Mouse (Mus musculus) CH12.LX (cell line): ENCODE measurements around the gene Pex13. TPM values are rescaled to one million over a fixed set of nuclear protein-coding genes. Genes with fewer than 3 reads are reported as not detected.

Source experiments
- DNase-seq: peaks from one replicate; pipeline ENCODE4 v3.0.0-alpha.2; 2013; ENCODE audit errors: extremely low read depth
- H3K27ac ChIP-seq: 2 replicates; pipeline ENCODE4 v1.5.1; 2012; ENCODE audit warnings: low read depth, mild to moderate bottlenecking, control low read depth, moderate library complexity; ENCODE audit not compliant: insufficient read depth
- H3K27me3 ChIP-seq: replicated peaks from 2 replicates; pipeline ENCODE3; 2012; ENCODE audit warnings: inconsistent platforms
- H3K36me3 ChIP-seq, 2 experiments: replicated peaks in 1 of 2; 2 replicates each; pipeline versions ENCODE3 to v1.6.1; 2012; ENCODE audit warnings: inconsistent platforms in 1 of 2, low read length in 1 of 2, mild to moderate bottlenecking in 1 of 2, mixed read lengths in 1 of 2, moderate library complexity in 1 of 2; ENCODE audit not compliant: control insufficient read depth in 1 of 2, insufficient read depth in 1 of 2
- H3K4me1 ChIP-seq, 2 experiments: 2 replicates each; pipeline ENCODE4 v1.6.1; 2012; ENCODE audit warnings: inconsistent platforms in 1 of 2, moderate library complexity in 1 of 2; ENCODE audit not compliant: insufficient read depth in 2 of 2, control insufficient read depth in 1 of 2
- H3K4me2 ChIP-seq: 2 replicates; pipeline ENCODE4 v1.6.1; 2012; ENCODE audit warnings: low read depth, mild to moderate bottlenecking, control low read depth; ENCODE audit not compliant: poor library complexity, insufficient read depth, severe bottlenecking
- H3K4me3 ChIP-seq, 3 experiments: fragments of 150-350 bp in 1 of 3; sonication (generic) in 1 of 3; replicated peaks in 1 of 3; 2 replicates each; pipeline versions ENCODE3 to v1.5.1; 2011 to 2012; ENCODE audit warnings: low read depth in 2 of 3, low read length in 2 of 3, mild to moderate bottlenecking in 2 of 3, moderate library complexity in 2 of 3, control low read depth in 1 of 3, improper control_type of control experiment in 1 of 3, inconsistent platforms in 1 of 3, mixed read lengths in 1 of 3; ENCODE audit not compliant: poor library complexity in 1 of 3
- H3K79me2 ChIP-seq: replicated peaks from 2 replicates; pipeline ENCODE4 v1.6.1; 2012; ENCODE audit warnings: mild to moderate bottlenecking, moderate library complexity; ENCODE audit not compliant: control insufficient read depth, poor library complexity, insufficient read depth, severe bottlenecking; ENCODE audit errors: extremely low read depth
- H3K9ac ChIP-seq: 2 replicates; pipeline ENCODE4 v1.6.1; 2012; ENCODE audit warnings: low read depth, mild to moderate bottlenecking, control low read depth, moderate library complexity; ENCODE audit not compliant: insufficient read depth
- H3K9me3 ChIP-seq: replicated peaks from 2 replicates; pipeline ENCODE3; 2012; ENCODE audit warnings: low read length, inconsistent platforms, mixed read lengths
- BHLHE40 ChIP-seq: IDR thresholded peaks from 2 replicates; pipeline ENCODE4 v1.6.1; 2011; ENCODE audit warnings: mild to moderate bottlenecking, low read depth, low read length, improper control_type of control experiment
- CHD2 ChIP-seq: IDR thresholded peaks from 2 replicates; pipeline ENCODE4 v1.6.1; 2011; ENCODE audit warnings: low read length, improper control_type of control experiment
- E2F4 ChIP-seq: IDR thresholded peaks from 2 replicates; pipeline ENCODE4 v1.6.1; 2011; ENCODE audit warnings: low read depth, low read length, improper control_type of control experiment; ENCODE audit not compliant: insufficient replicate concordance
- ELF1 ChIP-seq: IDR thresholded peaks from 2 replicates; pipeline ENCODE4 v1.6.1; 2014; ENCODE audit warnings: low read depth, mild to moderate bottlenecking, inconsistent platforms, low read length, improper control_type of control experiment
- EP300 ChIP-seq: IDR thresholded peaks from 2 replicates; pipeline ENCODE4 v1.6.1; 2011; ENCODE audit warnings: low read length, improper control_type of control experiment
- ETS1 ChIP-seq: conservative IDR thresholded peaks from 2 replicates; pipeline ENCODE4 v1.6.1; 2012; ENCODE audit warnings: low read depth, mild to moderate bottlenecking, inconsistent platforms, low read length, improper control_type of control experiment, moderate library complexity
- GABPA ChIP-seq: IDR thresholded peaks from 2 replicates; pipeline ENCODE4 v1.6.1; 2012; ENCODE audit warnings: low read depth, low read length, improper control_type of control experiment, inconsistent platforms; ENCODE audit not compliant: insufficient replicate concordance
- HCFC1 ChIP-seq: IDR thresholded peaks from 2 replicates; pipeline ENCODE4 v1.6.1; 2012; ENCODE audit warnings: low read depth, mild to moderate bottlenecking, inconsistent platforms, low read length, improper control_type of control experiment
- IRF4 ChIP-seq: IDR thresholded peaks from 2 replicates; pipeline ENCODE4 v1.6.1; 2014; ENCODE audit warnings: low read depth, mild to moderate bottlenecking, inconsistent platforms, low read length, improper control_type of control experiment
- JUN ChIP-seq: IDR thresholded peaks from 2 replicates; pipeline ENCODE4 v1.6.1; 2011; ENCODE audit warnings: low read depth, mild to moderate bottlenecking, low read length, improper control_type of control experiment, moderate library complexity; ENCODE audit not compliant: insufficient read depth
- JUND ChIP-seq: conservative IDR thresholded peaks from 2 replicates; pipeline ENCODE4 v1.6.1; 2011; ENCODE audit warnings: low read depth, low read length, improper control_type of control experiment
- MAFK ChIP-seq: IDR thresholded peaks from 2 replicates; pipeline ENCODE4 v1.6.1; 2011; ENCODE audit warnings: low read length, improper control_type of control experiment; ENCODE audit not compliant: insufficient replicate concordance
- MAZ ChIP-seq: IDR thresholded peaks from 2 replicates; pipeline ENCODE4 v1.6.1; 2012; ENCODE audit warnings: low read depth, mild to moderate bottlenecking, inconsistent platforms, low read length, improper control_type of control experiment, moderate library complexity
- MEF2A ChIP-seq: IDR thresholded peaks from 2 replicates; pipeline ENCODE4 v1.6.1; 2014; ENCODE audit warnings: low read depth, mild to moderate bottlenecking, inconsistent platforms, low read length, improper control_type of control experiment, borderline replicate concordance
- NELFE ChIP-seq: IDR thresholded peaks from 2 replicates; pipeline ENCODE4 v1.6.1; 2011; ENCODE audit warnings: low read depth, low read length, improper control_type of control experiment
- NRF1 ChIP-seq: IDR thresholded peaks from 2 replicates; pipeline ENCODE4 v1.6.1; 2014; ENCODE audit warnings: low read depth, mild to moderate bottlenecking, inconsistent platforms, low read length, improper control_type of control experiment, moderate library complexity
- PAX5 ChIP-seq: IDR thresholded peaks from 2 replicates; pipeline ENCODE4 v1.6.1; 2012; ENCODE audit warnings: low read length, inconsistent platforms, mixed read lengths
- POLR2A ChIP-seq: IDR thresholded peaks from 2 replicates; pipeline ENCODE4 v1.6.1; 2011; ENCODE audit warnings: low read depth, mild to moderate bottlenecking, improper control_type of control experiment, low read length
- POLR2AphosphoS2 ChIP-seq: IDR thresholded peaks from 2 replicates; pipeline ENCODE4 v1.6.1; 2011; ENCODE audit warnings: low read depth, low read length, improper control_type of control experiment
- RAD21 ChIP-seq: IDR thresholded peaks from 2 replicates; pipeline ENCODE4 v1.6.1; 2011; ENCODE audit warnings: low read depth, mild to moderate bottlenecking, low read length, improper control_type of control experiment, moderate library complexity
- RCOR1 ChIP-seq: conservative IDR thresholded peaks from 2 replicates; pipeline ENCODE4 v1.6.1; 2012; ENCODE audit warnings: low read depth, mild to moderate bottlenecking, inconsistent platforms, low read length, improper control_type of control experiment
- SIN3A ChIP-seq: IDR thresholded peaks from 2 replicates; pipeline ENCODE4 v1.6.1; 2012; ENCODE audit warnings: low read length, improper control_type of control experiment, inconsistent platforms
- SMC3 ChIP-seq: IDR thresholded peaks from 2 replicates; pipeline ENCODE4 v1.6.1; 2011; ENCODE audit warnings: low read depth, low read length, improper control_type of control experiment
- TBP ChIP-seq: conservative IDR thresholded peaks from 2 replicates; pipeline ENCODE4 v1.6.1; 2011; ENCODE audit warnings: low read depth, low read length, improper control_type of control experiment
- TCF12 ChIP-seq: IDR thresholded peaks from 2 replicates; pipeline ENCODE4 v1.6.1; 2014; ENCODE audit warnings: low read depth, mild to moderate bottlenecking, inconsistent platforms, low read length, improper control_type of control experiment
- UBTF ChIP-seq: IDR thresholded peaks from 2 replicates; pipeline ENCODE4 v1.6.1; 2012; ENCODE audit warnings: low read depth, mild to moderate bottlenecking, inconsistent platforms, low read length, improper control_type of control experiment, moderate library complexity
- USF1 ChIP-seq: IDR thresholded peaks from 2 replicates; pipeline ENCODE4 v1.6.1; 2014; ENCODE audit warnings: low read depth, mild to moderate bottlenecking, inconsistent platforms, low read length, improper control_type of control experiment
- USF2 ChIP-seq: conservative IDR thresholded peaks from 2 replicates; pipeline ENCODE4 v1.6.1; 2011; ENCODE audit warnings: low read depth, low read length, improper control_type of control experiment
- ZC3H11A ChIP-seq: IDR thresholded peaks from 2 replicates; pipeline ENCODE4 v1.6.1; 2012; ENCODE audit warnings: low read depth, mild to moderate bottlenecking, inconsistent platforms, low read length, improper control_type of control experiment
- ZMIZ1 ChIP-seq: IDR thresholded peaks from 2 replicates; pipeline ENCODE4 v1.6.1; 2012; ENCODE audit warnings: low read depth, mild to moderate bottlenecking, inconsistent platforms, low read length, improper control_type of control experiment
- ZNF384 ChIP-seq: IDR thresholded peaks from 2 replicates; pipeline ENCODE4 v1.6.1; 2012; ENCODE audit warnings: low read depth, low read length, improper control_type of control experiment, inconsistent platforms
- dilution Hi-C: fragments of 300-500 bp; cut with MboI; formaldehyde crosslinking; loops from 2 replicates; pipeline ENCODE4 v1.14.3; 2020; ENCODE audit warnings: low sequenced_read_pairs; ENCODE audit not compliant: extremely low pct_unique_long_range_greater_than_20kb, extremely low pct_ligation_motif_present
- in situ Hi-C: fragments of 300-500 bp; cut with MboI; formaldehyde crosslinking; loops from 3 replicates; pipeline ENCODE4 v1.14.3; 2019; ENCODE audit warnings: low sequenced_read_pairs, low pct_ligation_motif_present, low pct_unique_long_range_greater_than_20kb, mixed read lengths
- polyA plus RNA-seq: library from polyadenylated mRNA; unstranded; fragments of >175 nt; gene quantifications from 2 replicates; pipeline ENCODE4 v1.2.1, GENCODE M21; 2012; ENCODE audit warnings: low read depth; ENCODE audit not compliant: insufficient read length
- total RNA-seq, 2 experiments: library from RNA; depleted of rRNA; stranded (reverse); fragments of 300-350 nt in 1 of 2; fragments of >200 nt in 1 of 2; gene quantifications; 2 replicates each; pipeline ENCODE4 v1.2.3; 2012 to 2014

Pex13 gene
- total and polyA plus RNA-seq, 3 experiments, result 20.4 to 42.7 (median 21.5) TPM

DNA sequence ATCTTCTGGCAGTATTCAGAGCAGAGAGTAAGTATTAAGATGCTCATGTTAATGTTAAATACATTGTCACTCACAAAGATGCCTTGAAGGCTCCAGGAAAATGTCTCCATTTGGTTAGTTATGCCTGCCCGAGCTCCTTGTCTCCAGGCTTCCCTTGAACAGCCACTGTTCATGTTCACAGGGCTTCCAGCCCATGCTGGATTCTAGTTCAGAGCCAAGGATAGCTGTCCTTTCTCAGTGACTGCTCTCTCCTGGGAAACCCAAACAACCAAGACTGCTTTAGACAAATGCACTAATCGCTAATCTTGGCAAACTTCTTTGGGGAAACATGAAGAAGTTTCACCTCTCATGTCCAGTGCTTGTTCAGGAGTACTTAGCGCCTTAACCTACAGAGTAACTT is 46.5 kb upstream of the Pex13 start:
- Histone ChIP-seq H3K79me2 (no peaks in the 10 kb centered on the region), H3K4me3 (no peak overlapping the region), H3K27me3 (no peaks in the 10 kb centered on the region), H3K9me3 (no peaks in the 10 kb centered on the region), H3K4me2 (no peak overlapping the region), H3K36me3 (peaks cover 68 to 95% of the 10 kb centered on the region in 2 experiments), H3K9ac (no peak overlapping the region), H3K4me1 (peaks cover 2 to 9% of the 10 kb centered on the region in 2 experiments; a peak in 2 of 4 replicates), H3K27ac (no peak overlapping the region)
- DNase-seq, result no peak
- TF ChIP-seq RCOR1 (no peak), MEF2A (no peak), POLR2A (no peak), USF1 (no peak), HCFC1 (no peak), TBP (no peak), RAD21 (no peak)
- in situ Hi-C loops, result no loop called here
- dilution Hi-C loops, result no loop called here

DNA sequence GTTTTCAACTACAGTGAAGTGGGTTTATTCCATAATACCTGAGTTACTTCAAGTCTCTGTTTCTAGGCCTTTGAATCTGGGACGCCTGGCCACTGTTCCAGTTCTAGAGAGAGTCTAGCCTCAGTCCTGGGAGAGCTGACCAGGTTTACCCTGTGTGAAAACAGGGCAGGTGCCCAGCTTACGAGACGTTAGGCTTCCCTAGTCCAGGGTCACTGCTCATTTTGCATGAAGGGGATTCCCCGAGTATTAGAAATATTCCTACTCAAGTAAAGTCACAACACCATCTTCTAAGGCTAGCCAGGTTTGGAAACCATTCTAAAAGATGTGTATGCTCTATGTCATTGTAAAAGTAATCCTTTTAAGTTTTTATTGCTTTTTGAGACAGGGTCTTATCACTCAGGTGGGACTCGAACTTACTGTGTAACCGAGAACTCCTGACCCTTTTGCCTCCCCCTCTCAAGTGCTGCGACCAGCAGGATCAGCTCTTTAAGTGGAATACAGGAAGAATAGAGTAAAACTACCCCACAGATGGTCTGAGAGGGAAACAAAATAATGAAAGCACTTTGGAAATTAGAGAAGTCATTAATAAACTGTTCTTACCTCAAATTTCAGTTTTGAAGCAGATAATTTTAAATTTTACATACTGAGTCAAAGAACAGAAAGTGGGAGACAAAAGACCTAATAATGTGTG is 39.0 kb upstream of the Pex13 start:
- H3K4me3 ChIP-seq, result peak overlapping the region in 1 of 3 experiments; percentile 12
- dilution Hi-C loops (no loop called here), in situ Hi-C loops (no loop called here)
- no peaks in the 10 kb centered on the region; the same call in 1 of the 2 replicates for H3K79me2 ChIP-seq
- peak; percentile 69 for DNase-seq
- no peaks in the 10 kb centered on the region for H3K27me3 ChIP-seq
- peaks cover 25 to 60% of the 10 kb centered on the region in 2 experiments for H3K36me3 ChIP-seq
- peak overlapping the region; percentile 26; the same call in 1 of the 2 replicates for H3K9ac ChIP-seq
- peak overlapping the region; percentile 91 for H3K27ac ChIP-seq
- H3K9me3 ChIP-seq, result no peaks in the 10 kb centered on the region
- peak overlapping the region; percentile 87 for H3K4me2 ChIP-seq
- peaks cover 5 to 47% of the 10 kb centered on the region in 2 experiments for H3K4me1 ChIP-seq
- TF ChIP-seq EP300 (peak; percentile 66), SIN3A (peak; percentile 79), USF2 (no peak), CHD2 (no peak), ZNF384 (peak; percentile 6; the same call in 1 of the 2 replicates), E2F4 (no peak; the same call in 1 of the 2 replicates), MAFK (0 out of 2 replicates have a peak, but pooled peaks have one; percentile 8), SMC3 (no peak; the same call in 1 of the 2 replicates), MAZ (no peak), ELF1 (peak; percentile 45), JUN (0 out of 2 replicates have a peak, but pooled peaks have one; percentile 39), JUND (no peak), POLR2A (0 out of 2 replicates have a peak, but pooled peaks have one; percentile 26), BHLHE40 (peak; percentile 75), TCF12 (peak; percentile 72), POLR2AphosphoS2 (no peak), IRF4 (peak; percentile 54; the same call in 1 of the 2 replicates), USF1 (no peak), GABPA (no peak), ZC3H11A (no peak), ETS1 (peak; percentile 56), PAX5 (no peak), NRF1 (no peak), UBTF (no peak), RCOR1 (peak; percentile 43; the same call in 1 of the 2 replicates), ZMIZ1 (no peak), HCFC1 (peak; percentile 31; the same call in 1 of the 2 replicates), NELFE (no peak)
